11 mouse cellular contexts compared by ENCODE assay signal in the genomic region with DNA sequence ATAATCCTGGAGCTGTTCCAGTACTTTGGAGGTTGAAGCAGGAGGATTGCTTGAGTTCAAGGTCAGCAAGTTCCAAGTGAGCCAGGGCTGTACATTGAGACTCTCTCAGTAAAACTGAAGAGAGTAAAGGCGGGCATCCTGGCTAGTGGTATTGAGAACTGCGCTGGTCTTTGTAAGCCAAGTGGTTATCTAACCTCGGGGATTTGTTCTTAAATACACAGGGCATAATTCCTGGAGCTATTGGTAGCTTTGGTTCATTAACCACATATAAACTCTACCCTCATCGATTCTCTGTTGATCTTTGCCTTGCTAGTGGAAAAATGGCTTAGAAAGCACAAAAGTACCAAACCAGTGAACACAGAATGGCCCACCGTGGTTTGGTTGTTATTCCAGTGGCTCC. TPM values are rescaled to one million over a fixed set of nuclear protein-coding genes. Genes with fewer than 3 reads are reported as not detected.
DNase-seq lines count a peak whose midpoint lies in the region; ATAC-seq and TF ChIP-seq lines count a peak whose summit lies in the region.
"Had no signal": no experiment of that assay in that cellular context is flagged by ENCODE, and none has a peak within 500 bp of the region (broad histone marks: within the 10 kb centered on the region; RNA-seq: fewer than 3 reads in every experiment).

No protein-coding gene starts in this region.

- DNase-seq in kidney, postnatal 14 days: no peak
- no peak for DNase-seq in midbrain, postnatal 0 days (ENCODE audit: low spot score)
- DNase-seq in layer of hippocampus, adult 18-20 months (ENCODE audit: low spot score in 2 of 2): no peak
- DNase-seq in gastrocnemius, postnatal 10 days: no peak
- no peak for DNase-seq in left cerebral cortex, postnatal 25 days (ENCODE audit: low spot score in 2 of 2)
- DNase-seq: cerebellum, postnatal 36 days; left cerebral cortex, postnatal 4 days; thymus, adult 18-20 months had no signal

- WGBS in kidney, embryonic 15.5 days: 72% methylated on average over 5 of the region's 5 CpGs
- WGBS in intestine, embryonic 16.5 days: 80% methylated on average over 5 of the region's 5 CpGs
- WGBS in midbrain, postnatal 0 days: 87% methylated on average over 5 of the region's 5 CpGs

- H3K9ac ChIP-seq in kidney, embryonic 15.5 days: no peak overlapping the region
- 0 out of 2 replicates have a peak overlapping the region, but pooled peaks have one; percentile 84 for H3K9ac ChIP-seq in intestine, embryonic 16.5 days (ENCODE audit: low read depth, low read length)
- no peak overlapping the region for H3K9ac ChIP-seq in midbrain, postnatal 0 days (replicated peaks; ENCODE audit: low read length, poor library complexity, severe bottlenecking)

- intact Hi-C loops in left cerebral cortex, postnatal 25 days (cut with DNase I): no loop called here

- peaks cover 29% of the 10 kb centered on the region for H3K4me1 ChIP-seq in kidney, embryonic 15.5 days
- no peaks in the 10 kb centered on the region; the same call in 1 of the 2 replicates for H3K4me1 ChIP-seq in embryonic fibroblast, embryonic 13.5 days (ENCODE audit: control insufficient read depth, insufficient read depth, low read length)
- peaks cover 17% of the 10 kb centered on the region for H3K4me1 ChIP-seq in intestine, embryonic 16.5 days (ENCODE audit: control insufficient read depth, insufficient read depth, low read length)
- peaks cover 9% of the 10 kb centered on the region for H3K4me1 ChIP-seq in midbrain, postnatal 0 days (ENCODE audit: insufficient read depth, low read length)

- peak overlapping the region; percentile 68 for H3K4me3 ChIP-seq in kidney, embryonic 15.5 days (replicated peaks)
- peak overlapping the region; percentile 80 for H3K4me3 ChIP-seq in embryonic fibroblast, embryonic 13.5 days (ENCODE audit: insufficient read depth, low read length)
- peak overlapping the region; percentile 83 for H3K4me3 ChIP-seq in intestine, embryonic 16.5 days (ENCODE audit: low read length)
- H3K4me3 ChIP-seq in midbrain, postnatal 0 days (ENCODE audit: low read depth, low read length): peak overlapping the region; percentile 80

- no peak for ATAC-seq in kidney, embryonic 15.5 days (replicated peaks; ENCODE audit: low FRiP score)
- no peak for ATAC-seq in intestine, embryonic 16.5 days
- no peak for ATAC-seq in midbrain, postnatal 0 days (ENCODE audit: low FRiP score)

- no peak for TF ChIP-seq POLR2A in embryonic fibroblast, embryonic 13.5 days (IDR thresholded peaks at IDR 0.05; ENCODE audit: low read depth, low read length)

- H3K4me2 ChIP-seq in kidney, embryonic 15.5 days: peak overlapping the region; percentile 95
- peak overlapping the region; percentile 90 for H3K4me2 ChIP-seq in intestine, embryonic 16.5 days (ENCODE audit: low read depth, low read length)
- H3K4me2 ChIP-seq in midbrain, postnatal 0 days (ENCODE audit: low read depth, low read length, poor library complexity, severe bottlenecking): peak overlapping the region; percentile 96

- H3K27ac ChIP-seq in kidney, embryonic 15.5 days: no peak overlapping the region
- no peak overlapping the region for H3K27ac ChIP-seq in embryonic fibroblast, embryonic 13.5 days (ENCODE audit: insufficient read depth, low read length)
- H3K27ac ChIP-seq in intestine, embryonic 16.5 days (ENCODE audit: low read length): no peak overlapping the region
- no peak overlapping the region for H3K27ac ChIP-seq in midbrain, postnatal 0 days (ENCODE audit: low read depth, low read length)

- no peak for TF ChIP-seq CTCF in embryonic fibroblast, embryonic 13.5 days (IDR thresholded peaks at IDR 0.05; ENCODE audit: borderline replicate concordance, insufficient read depth, low read length)
- TF ChIP-seq CTCF in midbrain, postnatal 0 days (IDR thresholded peaks at IDR 0.05): no peak

- no peaks in the 10 kb centered on the region for H3K9me3 ChIP-seq in kidney, embryonic 15.5 days (replicated peaks)
- H3K9me3 ChIP-seq in intestine, embryonic 16.5 days (ENCODE audit: control insufficient read depth, low read length): no peaks in the 10 kb centered on the region
- H3K9me3 ChIP-seq in midbrain, postnatal 0 days (ENCODE audit: low read length): no peaks in the 10 kb centered on the region

- no peaks in the 10 kb centered on the region for H3K36me3 ChIP-seq in kidney, embryonic 15.5 days
- H3K36me3 ChIP-seq in intestine, embryonic 16.5 days (ENCODE audit: control insufficient read depth, insufficient read depth, low read length): no peaks in the 10 kb centered on the region
- no peaks in the 10 kb centered on the region for H3K36me3 ChIP-seq in midbrain, postnatal 0 days (ENCODE audit: insufficient read depth, low read length)

- H3K27me3 ChIP-seq in kidney, embryonic 15.5 days: no peaks in the 10 kb centered on the region
- H3K27me3 ChIP-seq in intestine, embryonic 16.5 days (replicated peaks; ENCODE audit: control insufficient read depth, insufficient read depth, low read length): no peaks in the 10 kb centered on the region
- H3K27me3 ChIP-seq in midbrain, postnatal 0 days (ENCODE audit: insufficient read depth, low read length): no peaks in the 10 kb centered on the region

RNA-seq across cellular contexts. Expression of a gene that starts 20.6 kb away (rescaled TPM):
- polyA plus RNA-seq in kidney, embryonic 15.5 days (2015; fragmentation: Nextera tagmentation; extraction: Ambion mirVana): 78.2 and 89.0 TPM in 2 replicates
- polyA plus RNA-seq in embryonic fibroblast, embryonic 13.5 days (2011; ENCODE audit: insufficient read length, low read depth, missing spikeins): 58.5 and 98.3 TPM in 2 replicates
- 111 and 116 TPM in 2 replicates for polyA plus RNA-seq in intestine, embryonic 16.5 days (2015; fragmentation: Nextera tagmentation; extraction: Ambion mirVana)
- 75.2 and 85.5 TPM in 2 replicates for total RNA-seq in midbrain, postnatal 0 days (2014; rRNA removed)
- polyA plus RNA-seq in midbrain, postnatal 0 days (2015; fragmentation: Nextera tagmentation; extraction: Ambion mirVana): 94.1 and 96.5 TPM in 2 replicates
- 100 to 1,000 TPM; 102 to 109 TPM for total RNA-seq in layer of hippocampus, adult 18-20 months (2021)
- total RNA-seq in gastrocnemius, postnatal 10 days (2021): 10 to 100 TPM; 23.2 to 26.6 TPM
- 10 to 100 TPM; 84.4 to 91.2 TPM for total RNA-seq in left cerebral cortex, postnatal 25 days (2021)

RNA-seq across cellular contexts. Expression of a gene that starts 53.8 kb away (rescaled TPM):
- 64.2 and 68.1 TPM in 2 replicates for polyA plus RNA-seq in kidney, embryonic 15.5 days (2015; fragmentation: Nextera tagmentation; extraction: Ambion mirVana)
- polyA plus RNA-seq in embryonic fibroblast, embryonic 13.5 days (2011; ENCODE audit: insufficient read length, low read depth, missing spikeins): 89.3 and 94.7 TPM in 2 replicates
- polyA plus RNA-seq in intestine, embryonic 16.5 days (2015; fragmentation: Nextera tagmentation; extraction: Ambion mirVana): 65.1 and 65.8 TPM in 2 replicates
- total RNA-seq in midbrain, postnatal 0 days (2014; rRNA removed): 44.9 and 67.3 TPM in 2 replicates
- 99.2 and 100 TPM in 2 replicates for polyA plus RNA-seq in midbrain, postnatal 0 days (2015; fragmentation: Nextera tagmentation; extraction: Ambion mirVana)
- 10 to 100 TPM; 16.0 to 18.1 TPM for total RNA-seq in layer of hippocampus, adult 18-20 months (2021)
- total RNA-seq in gastrocnemius, postnatal 10 days (2021): 1 to 10 TPM; 6.1 to 7.5 TPM
- 10 to 100 TPM; 13.5 to 18.7 TPM for total RNA-seq in left cerebral cortex, postnatal 25 days (2021)

RNA-seq across cellular contexts. Expression of a gene that starts 58.0 kb away (rescaled TPM):
- 45.9 and 51.9 TPM in 2 replicates for polyA plus RNA-seq in kidney, embryonic 15.5 days (2015; fragmentation: Nextera tagmentation; extraction: Ambion mirVana)
- polyA plus RNA-seq in embryonic fibroblast, embryonic 13.5 days (2011; ENCODE audit: insufficient read length, low read depth, missing spikeins): 18.8 and 23.3 TPM in 2 replicates
- 32.1 and 32.4 TPM in 2 replicates for polyA plus RNA-seq in intestine, embryonic 16.5 days (2015; fragmentation: Nextera tagmentation; extraction: Ambion mirVana)
- 31.3 and 31.8 TPM in 2 replicates for total RNA-seq in midbrain, postnatal 0 days (2014; rRNA removed)
- 136 and 143 TPM in 2 replicates for polyA plus RNA-seq in midbrain, postnatal 0 days (2015; fragmentation: Nextera tagmentation; extraction: Ambion mirVana)
- total RNA-seq in layer of hippocampus, adult 18-20 months (2021): 10 to 100 TPM; 83.2 to 83.9 TPM
- 10 to 100 TPM; 10.1 to 11.3 TPM for total RNA-seq in gastrocnemius, postnatal 10 days (2021)
- total RNA-seq in left cerebral cortex, postnatal 25 days (2021): 10 to 100 TPM; 83.8 to 86.5 TPM
